Comparison of ENCODE assay signal across 1 mouse cellular context in the genomic region with DNA sequence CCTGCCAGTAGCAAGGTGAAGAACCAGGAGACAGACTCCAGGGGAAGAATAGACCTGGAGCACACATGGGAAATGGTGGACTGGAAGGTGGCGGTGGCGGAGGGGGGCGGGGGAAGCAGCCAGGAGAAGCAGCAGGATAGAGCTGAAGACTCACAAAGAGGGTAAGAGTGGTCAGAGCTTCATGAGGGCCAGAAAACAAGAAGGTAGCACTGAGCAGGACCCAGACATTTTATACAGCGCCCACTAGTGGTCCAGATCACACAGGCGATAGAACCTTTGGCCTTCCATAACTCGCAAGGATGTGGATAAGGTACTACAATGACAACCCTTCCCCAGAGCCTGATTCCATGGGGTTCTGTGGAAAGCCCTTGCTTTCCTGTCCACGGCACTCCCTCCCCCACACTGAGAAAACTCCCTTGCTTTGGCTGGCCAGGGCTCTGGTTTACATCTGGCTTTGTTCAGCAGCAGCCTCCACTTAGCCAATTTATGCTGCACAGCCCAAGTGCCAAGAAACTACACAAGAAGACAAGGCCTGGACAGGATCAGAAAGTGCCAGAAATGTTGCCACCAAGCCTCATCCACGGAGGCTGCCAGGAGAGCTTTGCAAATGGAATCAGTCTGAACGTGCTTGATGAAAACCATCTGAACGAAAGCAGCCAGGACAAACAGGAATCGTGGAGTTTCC.
TF ChIP-seq lines count a peak whose summit lies in the region.

No protein-coding gene starts in this region.

TF ChIP-seq in MEL, 35 proteins besides CTCF, POLR2A, EP300 and RAD21 (continued from another document):
- no peak for TF ChIP-seq USF1 (IDR thresholded peaks at IDR 0.05; ENCODE audit: low read depth, low read length)
- TF ChIP-seq GATA1 (IDR thresholded peaks at IDR 0.05; ENCODE audit: low read depth, low read length) = no peak
- no peak for TF ChIP-seq USF2 (IDR thresholded peaks at IDR 0.05; ENCODE audit: borderline replicate concordance in 1 of 2, insufficient read depth in 1 of 2, low read depth in 1 of 2, low read length in 2 of 2)
- no peak for TF ChIP-seq SMC3 (IDR thresholded peaks at IDR 0.05; ENCODE audit: low read depth, low read length)
- TF ChIP-seq TBP (IDR thresholded peaks at IDR 0.05; ENCODE audit: low read depth, low read length) = no peak
- no peak for TF ChIP-seq MYC (IDR thresholded peaks at IDR 0.05; ENCODE audit: low read depth, low read length)
- no peak for TF ChIP-seq GABPA (IDR thresholded peaks at IDR 0.05; ENCODE audit: low read depth, low read length)
- TF ChIP-seq MAFK (IDR thresholded peaks at IDR 0.05; ENCODE audit: borderline replicate concordance, low read depth, low read length) = no peak
- no peak for TF ChIP-seq ZC3H11A (IDR thresholded peaks at IDR 0.05; ENCODE audit: low read depth, low read length)
- no peak for TF ChIP-seq MAX (IDR thresholded peaks at IDR 0.05; ENCODE audit: low read length)
- TF ChIP-seq POLR2AphosphoS2 (IDR thresholded peaks at IDR 0.05; ENCODE audit: low read length) = no peak
- no peak for TF ChIP-seq CHD1 (IDR thresholded peaks at IDR 0.05; ENCODE audit: low read depth, low read length)
- no peak for TF ChIP-seq BHLHE40 (IDR thresholded peaks at IDR 0.05; ENCODE audit: borderline replicate concordance, low read depth, low read length)
